Mouse (Mus musculus) heart, embryonic 14.5 days (tissue): ENCODE measurements around the gene Tmem141. TPM values are rescaled to one million over a fixed set of nuclear protein-coding genes. Genes with fewer than 3 reads are reported as not detected.

Source experiments
- ATAC-seq: fragments of 200-750 bp; cut with Nextera tagmentation; 2 replicates; pipeline ENCODE4 v1.8.0; 2017; ENCODE audit warnings: low read depth, moderate TSS enrichment; ENCODE audit not compliant: insufficient number of reproducible peaks, insufficient read depth, low FRiP score
- H3K27ac ChIP-seq, 2 experiments: fragments of 200-500 bp in 1 of 2; fragments of 300-500 bp in 1 of 2; sonication (generic) in 1 of 2; replicated peaks in 1 of 2; 2 replicates each; pipeline ENCODE4 v1.5.1; 2012 to 2014; ENCODE audit warnings: low read depth in 2 of 2, low read length in 2 of 2, control low read depth in 1 of 2, mild to moderate bottlenecking in 1 of 2, mixed read lengths in 1 of 2; ENCODE audit not compliant: control insufficient read depth in 1 of 2, insufficient read depth in 1 of 2
- H3K27me3 ChIP-seq: fragments of 300-500 bp; sonication (generic); 2 replicates; pipeline ENCODE4 v1.6.1; 2014; ENCODE audit warnings: mild to moderate bottlenecking, low read length, control low read depth; ENCODE audit not compliant: control insufficient read depth, insufficient read depth
- H3K36me3 ChIP-seq: fragments of 300-500 bp; sonication (generic); 2 replicates; pipeline ENCODE4 v1.6.1; 2014; ENCODE audit warnings: mild to moderate bottlenecking, control low read depth, low read length, mixed read lengths; ENCODE audit not compliant: control insufficient read depth, insufficient read depth
- H3K4me1 ChIP-seq, 2 experiments: fragments of 200-500 bp in 1 of 2; fragments of 300-500 bp in 1 of 2; sonication (generic) in 1 of 2; 2 replicates each; pipeline ENCODE4 v1.6.1; 2012 to 2014; ENCODE audit warnings: low read length in 2 of 2, control low read depth in 1 of 2, mixed read lengths in 1 of 2; ENCODE audit not compliant: control insufficient read depth in 2 of 2, insufficient read depth in 2 of 2
- H3K4me2 ChIP-seq: fragments of 300-500 bp; sonication (generic); 2 replicates; pipeline ENCODE4 v1.6.1; 2014; ENCODE audit warnings: mild to moderate bottlenecking, low read length
- H3K4me3 ChIP-seq, 2 experiments: fragments of 200-500 bp in 1 of 2; fragments of 300-500 bp in 1 of 2; sonication (generic) in 1 of 2; 2 replicates each; pipeline ENCODE4 v1.5.1; 2012 to 2014; ENCODE audit warnings: low read length in 2 of 2, mild to moderate bottlenecking in 2 of 2, control low read depth in 1 of 2, low read depth in 1 of 2, moderate library complexity in 1 of 2; ENCODE audit not compliant: control insufficient read depth in 1 of 2, insufficient read depth in 1 of 2
- H3K9ac ChIP-seq: fragments of 300-500 bp; sonication (generic); 2 replicates; pipeline ENCODE4 v1.6.1; 2014; ENCODE audit warnings: mild to moderate bottlenecking, low read length
- H3K9me3 ChIP-seq: fragments of 300-500 bp; sonication (generic); 2 replicates; pipeline ENCODE4 v1.6.1; 2016; ENCODE audit warnings: low read length, control low read depth; ENCODE audit not compliant: control insufficient read depth
- WGBS: fragments of 180-500 bp; shearing (Covaris S2); extraction: QIAGEN DNeasy Blood & Tissue Kit; methylation state at CpG from one replicate; pipeline ENCODE4 v1.1.7; 2014; 5-methylcytosine and 5-hydroxymethylcytosine counted together
- polyA plus RNA-seq: library from polyadenylated mRNA; unstranded; fragments of >200 nt; fragmentation: Nextera tagmentation; extraction: Ambion mirVana; gene quantifications from 2 replicates; pipeline ENCODE4 v1.2.1, GENCODE M21; 2014

Gene Tmem141
- polyA plus RNA-seq, 1 experiment from 2014 or later: 28.2 TPM

DNA sequence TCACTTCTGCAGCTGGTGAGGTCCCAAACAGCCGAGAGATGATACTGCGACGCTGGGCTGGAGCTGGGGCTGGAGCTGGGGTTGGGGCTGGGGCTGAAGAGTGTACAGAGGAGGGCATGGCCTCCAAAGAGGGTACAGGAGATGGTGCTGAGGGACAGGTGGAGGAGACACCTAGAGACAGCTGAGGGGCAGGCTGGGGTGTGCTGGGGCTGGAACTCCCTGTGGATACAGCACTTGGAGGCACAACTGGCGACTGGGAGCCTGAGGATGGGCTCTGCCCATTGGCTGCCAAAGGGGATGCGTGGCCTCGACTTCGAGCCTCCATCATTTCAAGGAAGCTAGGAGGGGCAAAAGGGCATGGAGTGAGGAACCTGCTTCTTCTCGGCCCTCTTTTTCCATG lies 34.5 kb downstream of the Tmem141 start:
- no peak overlapping the region for H3K4me2 ChIP-seq
- no peak overlapping the region for H3K27ac ChIP-seq
- H3K36me3 ChIP-seq: peaks cover 93% of the 10 kb centered on the region

DNA sequence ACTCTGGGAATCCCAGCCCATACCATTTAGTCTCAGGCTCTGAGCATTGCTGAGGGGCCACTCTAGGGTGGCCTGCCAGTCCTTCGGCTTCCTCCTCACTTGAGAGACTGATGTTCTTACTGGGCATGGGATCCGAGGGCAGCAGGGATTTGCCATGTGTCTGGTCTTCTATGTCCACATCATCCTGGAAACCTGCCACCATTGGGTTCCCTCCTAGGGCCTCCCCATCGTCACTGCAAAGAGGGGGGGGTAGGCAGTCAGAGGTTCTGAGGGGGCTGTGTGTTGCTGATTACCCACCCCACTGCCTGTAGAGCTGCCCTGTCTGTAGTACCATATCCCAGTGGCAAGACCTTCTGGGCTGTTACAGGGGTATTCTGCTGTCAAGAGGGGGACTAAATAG lies 36.2 kb downstream of the Tmem141 start:
- Histone ChIP-seq H3K36me3 (peaks cover 76% of the 10 kb centered on the region), H3K9ac (no peak overlapping the region), H3K9me3 (no peaks in the 10 kb centered on the region), H3K4me3 (no peak overlapping the region), H3K4me2 (no peak overlapping the region), H3K4me1 (peaks cover 20 to 24% of the 10 kb centered on the region in 2 experiments), H3K27ac (no peak overlapping the region), H3K27me3 (peaks cover 8% of the 10 kb centered on the region)
- no peak for ATAC-seq
- WGBS: 78% methylated on average over 3 of the region's 3 CpGs

More for the DNA sequence above, 34.5 kb downstream of the Tmem141 start:
- ATAC-seq: no peak
- Histone ChIP-seq H3K4me1 (peaks cover 12 to 14% of the 10 kb centered on the region in 2 experiments), H3K9me3 (no peaks in the 10 kb centered on the region), H3K27me3 (no peaks in the 10 kb centered on the region), H3K9ac (no peak overlapping the region), H3K4me3 (no peak overlapping the region)
- WGBS: 87% methylated on average over 8 of the region's 8 CpGs

DNA sequence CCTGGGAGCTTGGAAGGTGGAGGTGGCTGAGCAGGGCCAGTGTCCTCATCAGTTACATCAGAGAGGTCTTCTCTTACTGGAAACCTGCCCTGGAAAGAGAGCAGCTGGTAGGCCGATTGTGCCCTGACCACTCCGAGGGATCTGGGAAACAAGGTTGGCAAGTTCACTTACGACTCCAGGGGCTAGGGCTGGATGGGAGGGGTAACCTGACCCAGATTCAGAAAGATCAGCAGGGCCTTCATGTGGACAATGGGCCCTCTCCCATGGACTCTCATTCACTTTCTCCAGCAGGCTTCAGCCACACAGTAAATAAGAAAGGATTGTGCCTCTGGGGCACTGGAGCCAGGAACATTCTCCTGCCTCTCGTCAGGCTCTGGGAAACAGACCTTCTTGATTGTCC lies 36.9 kb downstream of the Tmem141 start:
- Histone ChIP-seq H3K4me2 (no peak overlapping the region), H3K4me1 (peaks cover 20 to 24% of the 10 kb centered on the region in 2 experiments), H3K9ac (no peak overlapping the region), H3K27me3 (peaks cover 15% of the 10 kb centered on the region), H3K4me3 (no peak overlapping the region), H3K27ac (no peak overlapping the region), H3K36me3 (peaks cover 68% of the 10 kb centered on the region), H3K9me3 (no peaks in the 10 kb centered on the region)
- no peak for ATAC-seq
- WGBS: 91% methylated on average over 4 of the region's 4 CpGs

GRCm38 (mm10) chr2:25584152-25584551 lies 37.7 kb downstream of the Tmem141 start:
- no peak overlapping the region for H3K9ac ChIP-seq
- 88% methylated on average over 3 of the region's 3 CpGs for WGBS
- peaks cover 62% of the 10 kb centered on the region for H3K36me3 ChIP-seq
- no peak for ATAC-seq
- no peak overlapping the region for H3K4me2 ChIP-seq
- H3K9me3 ChIP-seq: no peaks in the 10 kb centered on the region
- H3K27ac ChIP-seq: no peak overlapping the region
- H3K27me3 ChIP-seq: peaks cover 22% of the 10 kb centered on the region
- H3K4me1 ChIP-seq: peaks cover 20 to 30% of the 10 kb centered on the region in 2 experiments
- no peak overlapping the region for H3K4me3 ChIP-seq

GRCm38 (mm10) chr2:25583571-25583970 lies 38.2 kb downstream of the Tmem141 start:
- WGBS: 65% methylated on average over 3 of the region's 4 CpGs
- H3K4me1 ChIP-seq: peaks cover 20 to 31% of the 10 kb centered on the region in 2 experiments
- no peak overlapping the region for H3K9ac ChIP-seq
- no peak overlapping the region for H3K4me2 ChIP-seq
- no peak overlapping the region for H3K4me3 ChIP-seq
- H3K9me3 ChIP-seq: no peaks in the 10 kb centered on the region
- H3K27me3 ChIP-seq: peaks cover 28% of the 10 kb centered on the region
- no peak for ATAC-seq
- H3K36me3 ChIP-seq: peaks cover 59% of the 10 kb centered on the region
- no peak overlapping the region for H3K27ac ChIP-seq

- Histone ChIP-seq H3K27ac (no peak overlapping the region), H3K4me2 (no peak overlapping the region), H3K36me3 (peaks cover 54% of the 10 kb centered on the region), H3K27me3 (peaks cover 33% of the 10 kb centered on the region), H3K4me3 (no peak overlapping the region), H3K9ac (no peak overlapping the region), H3K9me3 (no peaks in the 10 kb centered on the region), H3K4me1 (peaks cover 21 to 35% of the 10 kb centered on the region in 2 experiments)
- 86% methylated on average over 6 of the region's 6 CpGs for whole genome bisulfite sequencing
- no peak for ATAC-seq
Observed at GRCm38 (mm10) chr2:25583120-25583481, 38.7 kb downstream of the Tmem141 start.

GRCm38 (mm10) chr2:25582466-25583119 lies 39.2 kb downstream of the Tmem141 start:
- no peaks in the 10 kb centered on the region for H3K9me3 ChIP-seq
- no peak overlapping the region for H3K4me2 ChIP-seq
- peaks cover 38% of the 10 kb centered on the region for H3K27me3 ChIP-seq
- 43% methylated on average over 12 of the region's 12 CpGs for WGBS
- H3K27ac ChIP-seq: no peak overlapping the region
- H3K36me3 ChIP-seq: peaks cover 49% of the 10 kb centered on the region
- H3K4me1 ChIP-seq: peaks cover 23 to 38% of the 10 kb centered on the region in 2 experiments
- H3K4me3 ChIP-seq: no peak overlapping the region
- no peak; the same call in 1 of the 2 replicates for ATAC-seq
- 0 out of 2 replicates have a peak overlapping the region, but pooled peaks have one; percentile 10 for H3K9ac ChIP-seq

DNA sequence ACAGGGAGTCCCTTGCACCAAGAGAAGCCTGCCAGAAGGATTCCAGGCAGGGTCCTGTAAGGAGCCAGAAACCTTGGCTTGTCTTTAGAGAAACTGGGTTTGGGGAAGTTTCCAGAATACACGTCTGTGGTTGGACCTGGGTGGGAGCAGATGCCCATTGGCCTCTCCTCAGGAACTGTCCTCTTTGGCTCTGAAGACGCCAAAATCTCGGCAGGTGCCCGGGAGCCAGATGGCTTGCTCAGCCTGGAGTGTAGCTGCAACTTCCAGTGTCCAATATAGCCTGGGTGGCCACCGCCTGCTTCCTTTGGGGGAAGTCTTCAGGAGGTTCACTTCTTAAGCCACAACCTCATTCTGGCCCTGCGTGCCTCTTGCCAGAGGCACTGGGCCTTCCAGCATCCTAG lies 39.9 kb downstream of the Tmem141 start:
- Histone ChIP-seq H3K27me3 (peaks cover 45% of the 10 kb centered on the region), H3K36me3 (peaks cover 42% of the 10 kb centered on the region), H3K27ac (no peak overlapping the region), H3K4me1 (peaks cover 26 to 36% of the 10 kb centered on the region in 2 experiments), H3K9me3 (no peaks in the 10 kb centered on the region), H3K4me2 (peak overlapping the region; percentile 81), H3K9ac (no peak overlapping the region), H3K4me3 (no peak overlapping the region)
- 28% methylated on average over 6 of the region's 6 CpGs for WGBS
- ATAC-seq: no peak
